Comparison of ENCODE assay signal across 9 mouse cellular contexts in the genomic region with DNA sequence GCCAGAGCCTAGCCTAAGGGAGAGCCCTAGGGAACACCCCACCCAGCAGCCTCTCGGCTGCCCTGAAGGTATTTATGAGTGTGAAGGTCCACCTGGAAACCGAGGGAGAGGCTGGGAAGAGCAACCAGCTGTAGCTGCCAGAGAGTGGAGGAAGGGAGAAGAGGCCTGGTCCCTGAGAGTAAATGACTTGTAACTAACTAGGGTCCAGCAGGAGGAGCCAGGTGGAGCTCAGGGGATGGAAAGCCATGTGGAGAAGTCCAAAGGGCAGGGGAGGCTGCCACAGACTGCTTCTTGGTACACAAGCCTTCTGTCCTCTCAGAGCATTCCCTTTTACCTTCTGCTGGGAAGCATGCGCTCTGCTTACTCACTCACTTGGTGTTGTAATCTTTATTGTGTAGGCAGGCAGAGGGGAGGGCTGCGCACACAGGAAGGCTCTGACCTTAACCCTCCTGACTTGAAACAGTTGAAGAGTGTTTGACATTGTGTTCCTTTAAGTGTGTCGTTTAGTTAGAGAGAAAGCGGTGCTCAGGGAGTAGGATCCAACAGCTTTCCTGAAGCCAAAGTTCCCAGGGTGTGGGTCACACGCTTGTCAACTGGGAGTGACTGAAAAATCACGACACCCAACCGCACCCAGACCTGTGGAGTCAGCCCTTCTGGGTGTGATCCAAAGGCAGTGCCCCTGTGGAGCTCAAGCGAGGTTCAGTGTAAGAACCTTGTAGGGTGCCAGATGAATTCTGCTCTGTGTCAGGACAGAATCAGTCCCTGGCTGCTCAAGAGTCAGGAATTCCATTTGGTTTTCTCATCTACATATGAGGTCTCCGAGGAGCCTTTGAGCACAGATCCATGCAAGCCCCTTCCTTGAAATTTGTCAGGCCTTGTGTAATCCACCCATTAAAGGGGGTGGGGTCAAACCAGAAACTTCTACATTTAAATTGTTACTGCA. TPM values are rescaled to one million over a fixed set of nuclear protein-coding genes. Genes with fewer than 3 reads are reported as not detected.
DNase-seq lines count a peak whose midpoint lies in the region; ATAC-seq and TF ChIP-seq lines count a peak whose summit lies in the region.
"Had no signal": no experiment of that assay in that cellular context is flagged by ENCODE, and none has a peak within 500 bp of the region (broad histone marks: within the 10 kb centered on the region; RNA-seq: fewer than 3 reads in every experiment).

No protein-coding gene starts in this region.

- H3K27ac ChIP-seq in limb, embryonic 12.5 days: no peak overlapping the region
- H3K27ac ChIP-seq in limb, embryonic 10.5 days: no peak overlapping the region
- peak overlapping the region; percentile 50 for H3K27ac ChIP-seq in heart, postnatal 0 days (ENCODE audit: low read depth)
- 0 out of 2 replicates have a peak overlapping the region, but pooled peaks have one; percentile 5 for H3K27ac ChIP-seq in liver, embryonic 12.5 days
- H3K27ac ChIP-seq: macrophage had no signal

- H3K36me3 ChIP-seq in limb, embryonic 12.5 days: 0 out of 2 replicates have a peak, but pooled peaks cover 4% of the 10 kb centered on the region
- 0 out of 2 replicates have a peak, but pooled peaks cover 3% of the 10 kb centered on the region for H3K36me3 ChIP-seq in limb, embryonic 10.5 days
- peaks cover 2% of the 10 kb centered on the region; the same call in 1 of the 2 replicates for H3K36me3 ChIP-seq in heart, postnatal 0 days (replicated peaks; ENCODE audit: control insufficient read depth, insufficient read depth, low read length)
- H3K36me3 ChIP-seq in liver, embryonic 12.5 days: 0 out of 2 replicates have a peak, but pooled peaks cover 2% of the 10 kb centered on the region

- no peak for TF ChIP-seq CTCF in heart, postnatal 0 days (IDR thresholded peaks at IDR 0.05; ENCODE audit: low read depth)

- H3K4me1 ChIP-seq in limb, embryonic 12.5 days (replicated peaks): peaks cover 18% of the 10 kb centered on the region
- peaks cover 14% of the 10 kb centered on the region for H3K4me1 ChIP-seq in limb, embryonic 10.5 days
- H3K4me1 ChIP-seq in heart, postnatal 0 days (ENCODE audit: control insufficient read depth, insufficient read depth): peaks cover 15% of the 10 kb centered on the region
- peaks cover 45% of the 10 kb centered on the region for H3K4me1 ChIP-seq in liver, embryonic 12.5 days

- no peak overlapping the region for H3K9ac ChIP-seq in limb, embryonic 12.5 days (replicated peaks)
- no peak overlapping the region for H3K9ac ChIP-seq in heart, postnatal 0 days (replicated peaks; ENCODE audit: low read depth, low read length)
- H3K9ac ChIP-seq in liver, embryonic 12.5 days: no peak overlapping the region

- no peaks in the 10 kb centered on the region for H3K27me3 ChIP-seq in limb, embryonic 12.5 days
- H3K27me3 ChIP-seq in limb, embryonic 10.5 days (ENCODE audit: low read depth, poor library complexity, severe bottlenecking): no peaks in the 10 kb centered on the region
- H3K27me3 ChIP-seq in heart, postnatal 0 days (ENCODE audit: control insufficient read depth, insufficient read depth, low read length): no peaks in the 10 kb centered on the region
- H3K27me3 ChIP-seq in liver, embryonic 12.5 days (replicated peaks): no peaks in the 10 kb centered on the region

- no peak for DNase-seq in limb, embryonic 10.5 days (ENCODE audit: low spot score)
- peak; percentile 49 for DNase-seq in heart, postnatal 0 days (ENCODE audit: low spot score)
- DNase-seq in urinary bladder, postnatal 36 days (ENCODE audit: low spot score in 2 of 2): peak; percentile 26 to 42
- no peak for DNase-seq in thymus, adult 18-20 months
- DNase-seq in left cerebral cortex, adult 11 months (ENCODE audit: low spot score): no peak
- no peak for DNase-seq in right cerebral cortex, adult 2 months (ENCODE audit: low spot score in 2 of 2)

- no peaks in the 10 kb centered on the region for H3K9me3 ChIP-seq in limb, embryonic 12.5 days
- no peaks in the 10 kb centered on the region for H3K9me3 ChIP-seq in limb, embryonic 10.5 days (replicated peaks)
- no peaks in the 10 kb centered on the region for H3K9me3 ChIP-seq in heart, postnatal 0 days (replicated peaks; ENCODE audit: control insufficient read depth, low read length)
- no peaks in the 10 kb centered on the region for H3K9me3 ChIP-seq in liver, embryonic 12.5 days (replicated peaks)

- WGBS in limb, embryonic 12.5 days: 44% methylated on average over 11 of the region's 11 CpGs
- whole genome bisulfite sequencing in limb, embryonic 10.5 days: 52% methylated on average over 11 of the region's 11 CpGs
- 29% methylated on average over 11 of the region's 11 CpGs for whole genome bisulfite sequencing in heart, postnatal 0 days
- WGBS in liver, embryonic 12.5 days (ENCODE audit: insufficient replicate concordance): 51% methylated on average over 11 of the region's 11 CpGs

- H3K4me3 ChIP-seq in limb, embryonic 12.5 days (replicated peaks): no peak overlapping the region
- H3K4me3 ChIP-seq in limb, embryonic 10.5 days: no peak overlapping the region
- H3K4me3 ChIP-seq in heart, postnatal 0 days (ENCODE audit: low read depth, low read length): no peak overlapping the region
- no peak overlapping the region for H3K4me3 ChIP-seq in liver, embryonic 12.5 days

- H3K4me2 ChIP-seq in limb, embryonic 12.5 days: no peak overlapping the region
- 0 out of 2 replicates have a peak overlapping the region, but pooled peaks have one; percentile 14 for H3K4me2 ChIP-seq in heart, postnatal 0 days (ENCODE audit: low read depth, low read length)
- H3K4me2 ChIP-seq in liver, embryonic 12.5 days: no peak overlapping the region

- ATAC-seq in limb, embryonic 12.5 days (ENCODE audit: insufficient number of reproducible peaks, insufficient read depth, low FRiP score, low TSS enrichment, low read depth): peak; percentile 59
- peak; percentile 57 for ATAC-seq in heart, postnatal 0 days (ENCODE audit: insufficient read depth, low read depth)
- ATAC-seq in liver, embryonic 12.5 days: peak; percentile 46

- TF ChIP-seq EP300 in heart, postnatal 0 days (IDR thresholded peaks at IDR 0.05; ENCODE audit: low read depth): no peak

RNA-seq across cellular contexts. Expression of a gene that starts 14.6 kb away (rescaled TPM):
- 56.2 and 56.9 TPM in 2 replicates for polyA plus RNA-seq in limb, embryonic 12.5 days (2016; fragmentation: Nextera tagmentation; extraction: Ambion mirVana)
- 61.2 and 73.9 TPM in 2 replicates for polyA plus RNA-seq in limb, embryonic 10.5 days (2016; fragmentation: Nextera tagmentation; extraction: Ambion mirVana)
- 20.1 and 30.6 TPM in 2 replicates for total RNA-seq in heart, postnatal 0 days (2014; rRNA removed; ENCODE audit: low replicate concordance)
- 41.0 and 44.8 TPM in 2 replicates for polyA plus RNA-seq in heart, postnatal 0 days (2015; fragmentation: Nextera tagmentation; extraction: Ambion mirVana)
- 30.9 and 35.0 TPM in 2 replicates for polyA plus RNA-seq in liver, embryonic 12.5 days (2016; fragmentation: Nextera tagmentation; extraction: Ambion mirVana)

Comparison
In these comparisons a context has a peak if more than half of its experiments do, and no peak if none do; other contexts are left out.
1. H3K27ac ChIP-seq: peak in heart, postnatal 0 days (single experiment) and liver, embryonic 12.5 days (single experiment); none in limb, embryonic 12.5 days (single experiment) and limb, embryonic 10.5 days (single experiment).
2. DNase-seq: peak in heart, postnatal 0 days (single experiment) and urinary bladder, postnatal 36 days (2 of 2); none in limb, embryonic 10.5 days (single experiment), thymus, adult 18-20 months (0 of 2), left cerebral cortex, adult 11 months (single experiment) and right cerebral cortex, adult 2 months (0 of 2).
3. Peak in every context shown above with its lines, with median percentiles within 50 percentile points of each other: ATAC-seq.